Mouse (Mus musculus) intestine, postnatal 0 days (tissue): ENCODE results near the gene Kcnmb3. TPM values are rescaled to one million over a fixed set of nuclear protein-coding genes. Genes with fewer than 3 reads are reported as not detected.
"Not testable (repeated sequence)": the region's sequence is repeated elsewhere in the genome, so short reads cannot be mapped to it uniquely, and the experiment has no call there.

ENCODE experiments used
- ATAC-seq: fragments of 200-750 bp; cut with Nextera tagmentation; 2 replicates; pipeline ENCODE4 v1.8.0; 2017; ENCODE audit warnings: mild to moderate bottlenecking, moderate TSS enrichment, moderate library complexity
- H3K27ac ChIP-seq: fragments of 300-500 bp; sonication (generic); 2 replicates; pipeline ENCODE4 v1.5.1; 2014; ENCODE audit warnings: mild to moderate bottlenecking, low read depth, low read length, moderate library complexity
- H3K27me3 ChIP-seq: fragments of 300-500 bp; sonication (generic); replicated peaks from 2 replicates; pipeline ENCODE4 v1.6.1; 2014; ENCODE audit warnings: low read length, mixed read lengths; ENCODE audit not compliant: control insufficient read depth, insufficient read depth
- H3K36me3 ChIP-seq: fragments of 300-500 bp; sonication (generic); 2 replicates; pipeline ENCODE4 v1.6.1; 2014; ENCODE audit warnings: mild to moderate bottlenecking, moderate library complexity; ENCODE audit not compliant: control insufficient read depth, insufficient read depth
- H3K4me1 ChIP-seq: fragments of 300-500 bp; sonication (generic); replicated peaks from 2 replicates; pipeline ENCODE4 v1.6.1; 2014; ENCODE audit warnings: antibody characterized with exemption, low read length, mixed read lengths; ENCODE audit not compliant: control insufficient read depth, insufficient read depth
- H3K4me2 ChIP-seq: fragments of 300-500 bp; sonication (generic); replicated peaks from 2 replicates; pipeline ENCODE4 v1.6.1; 2014; ENCODE audit warnings: low read depth, mild to moderate bottlenecking, moderate library complexity
- H3K4me3 ChIP-seq: fragments of 300-500 bp; sonication (generic); 2 replicates; pipeline ENCODE4 v1.5.1; 2014; ENCODE audit warnings: low read depth, low read length
- H3K9ac ChIP-seq: fragments of 300-500 bp; sonication (generic); 2 replicates; pipeline ENCODE4 v1.6.1; 2014; ENCODE audit warnings: mild to moderate bottlenecking, low read depth, low read length
- H3K9me3 ChIP-seq: fragments of 300-500 bp; sonication (generic); 2 replicates; pipeline ENCODE4 v1.6.1; 2016; ENCODE audit warnings: mixed run types; ENCODE audit not compliant: control insufficient read depth
- CTCF ChIP-seq: sonication (generic); IDR thresholded peaks from 2 replicates; pipeline ENCODE4 v1.5.1; 2016; ENCODE audit warnings: low read depth, mild to moderate bottlenecking, control low read depth, antibody characterized with exemption, moderate library complexity
- WGBS: fragments of 180-500 bp; shearing (Covaris S2); extraction: QIAGEN DNeasy Blood & Tissue Kit; methylation state at CpG from one replicate; pipeline ENCODE4 v1.1.7; 2014; 5-methylcytosine and 5-hydroxymethylcytosine counted together
- polyA plus RNA-seq: library from polyadenylated mRNA; unstranded; fragments of >200 nt; fragmentation: Nextera tagmentation; extraction: Ambion mirVana; gene quantifications from 2 replicates; pipeline ENCODE4 v1.2.1, GENCODE M21; 2015

The Kcnmb3 gene
- polyA plus RNA-seq, 1 experiment from 2014 or later, result 0.07 TPM

DNA sequence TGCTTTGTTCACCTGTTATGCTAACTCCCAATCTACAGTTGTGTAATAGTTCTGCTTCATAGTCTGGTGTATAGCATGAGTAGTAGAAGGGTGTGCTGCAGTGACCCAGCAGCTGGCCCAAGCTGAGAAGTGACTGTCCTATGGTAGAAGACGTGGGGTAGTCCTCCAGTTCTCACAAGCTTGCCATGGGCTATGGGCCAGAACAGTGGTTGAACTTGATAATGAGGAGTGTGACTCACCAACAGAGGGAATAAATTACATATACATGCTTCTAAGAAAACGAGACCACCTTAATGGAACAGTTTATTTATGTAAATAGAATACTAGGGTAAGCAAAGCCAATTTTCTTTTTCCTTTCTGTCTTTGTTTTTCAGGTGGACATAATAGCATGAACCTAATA lies 61.6 kb downstream of the Kcnmb3 start:
- no peaks in the 10 kb centered on the region for H3K4me1 ChIP-seq
- H3K27me3 ChIP-seq, result no peaks in the 10 kb centered on the region
- no peak for TF ChIP-seq CTCF
- WGBS, result 62% methylated on average over 2 of the region's 2 CpGs
- peaks cover 5% of the 10 kb centered on the region; the same call in 1 of the 2 replicates for H3K36me3 ChIP-seq
- no peak overlapping the region for H3K27ac ChIP-seq
- no peak overlapping the region for H3K4me2 ChIP-seq
- no peak overlapping the region for H3K9ac ChIP-seq
- no peak overlapping the region for H3K4me3 ChIP-seq
- ATAC-seq, result no peak
- no peaks in the 10 kb centered on the region for H3K9me3 ChIP-seq

DNA sequence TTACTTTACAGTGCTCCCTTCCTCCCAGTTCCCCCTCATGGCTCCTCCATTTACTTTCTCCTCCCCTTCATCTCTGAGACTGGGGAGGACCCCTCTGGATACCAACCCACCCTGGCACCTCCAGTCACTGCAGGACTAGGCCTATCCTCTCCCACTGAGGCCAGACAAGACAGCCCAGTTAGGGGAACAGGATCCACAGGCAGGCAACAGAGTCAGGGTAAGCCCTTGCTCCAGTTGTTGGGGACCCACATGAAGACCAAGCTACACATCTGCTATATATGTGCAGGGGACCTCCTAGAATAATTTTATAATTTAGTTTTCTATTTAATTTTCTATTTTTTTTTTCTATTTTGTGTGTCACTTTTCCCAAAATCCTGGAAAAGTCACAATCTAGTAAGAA lies 62.7 kb downstream of the Kcnmb3 start:
- not testable (repeated sequence) for H3K27me3 ChIP-seq, H3K9ac ChIP-seq, H3K27ac ChIP-seq, H3K4me2 ChIP-seq, ATAC-seq, H3K4me3 ChIP-seq, H3K36me3 ChIP-seq, H3K4me1 ChIP-seq, H3K9me3 ChIP-seq

DNA sequence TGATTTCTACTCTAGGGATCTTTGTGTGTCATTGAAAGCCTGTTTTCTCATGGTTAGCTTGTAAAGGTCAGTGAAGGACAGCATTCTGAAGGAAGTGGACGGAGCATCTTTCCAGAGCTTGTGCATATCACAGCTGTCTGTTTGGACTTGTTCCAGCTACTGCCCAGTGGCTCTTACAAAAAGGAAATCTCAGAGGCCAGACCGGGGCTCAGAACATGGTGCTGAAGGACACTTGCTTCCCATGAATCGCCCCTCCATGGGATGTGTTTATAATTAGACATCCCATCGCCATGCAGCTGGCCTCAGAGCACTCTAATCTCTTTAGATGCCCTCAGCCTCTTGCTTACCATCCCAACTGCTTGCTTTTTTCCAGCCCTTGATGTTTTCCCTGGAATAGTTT lies 63.1 kb downstream of the Kcnmb3 start:
- Histone ChIP-seq H3K4me1 (no peaks in the 10 kb centered on the region), H3K27ac (no peak overlapping the region), H3K4me2 (no peak overlapping the region), H3K27me3 (no peaks in the 10 kb centered on the region), H3K9me3 (no peaks in the 10 kb centered on the region), H3K36me3 (peaks cover 4% of the 10 kb centered on the region; the same call in 1 of the 2 replicates), H3K4me3 (no peak overlapping the region), H3K9ac (no peak overlapping the region)
- no peak for ATAC-seq
- 59% methylated on average over 4 of the region's 4 CpGs for WGBS
- TF ChIP-seq CTCF, result no peak

DNA sequence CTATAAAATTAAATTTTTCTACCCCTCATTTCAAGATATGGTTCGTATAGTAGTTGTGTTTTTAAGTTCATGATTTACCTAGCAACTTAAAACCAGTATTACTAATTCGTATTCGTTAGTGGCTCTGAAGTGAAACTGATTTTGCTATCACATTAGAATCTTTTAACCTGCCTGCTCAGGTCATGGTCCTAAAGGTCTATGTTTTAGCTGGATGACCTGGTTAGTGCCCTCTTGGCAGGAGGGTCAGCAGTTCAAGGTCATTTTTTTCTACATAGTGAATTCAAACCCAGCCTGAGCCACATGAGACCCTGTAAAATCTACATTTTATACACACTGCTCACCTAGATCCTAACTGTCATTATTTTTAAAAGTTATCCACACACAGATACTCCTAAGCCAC lies 63.7 kb downstream of the Kcnmb3 start:
- 87% methylated on average over 3 of the region's 3 CpGs for WGBS
- no peak for ATAC-seq
- no peak overlapping the region for H3K27ac ChIP-seq

DNA sequence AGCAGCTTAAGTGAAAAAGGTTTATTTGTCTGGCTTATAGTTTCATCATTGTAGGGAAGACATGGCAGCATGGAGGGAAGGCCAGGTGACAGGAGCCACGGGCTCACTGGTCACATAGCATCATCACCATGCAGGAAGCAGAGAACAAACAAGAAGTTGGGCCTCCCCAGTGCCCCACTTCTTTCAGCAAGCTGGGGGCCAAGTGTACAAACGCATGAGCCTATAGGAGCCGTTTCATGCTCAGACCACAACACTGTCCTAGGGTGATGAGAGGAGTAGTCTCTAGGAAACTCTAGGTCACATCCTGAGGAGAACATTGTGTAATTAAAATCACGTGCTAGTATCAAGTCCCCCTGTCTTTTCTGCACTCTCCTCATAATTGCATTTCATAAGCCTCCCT lies 64.3 kb downstream of the Kcnmb3 start:
- Histone ChIP-seq H3K9ac (no peak overlapping the region), H3K9me3 (no peaks in the 10 kb centered on the region), H3K4me3 (no peak overlapping the region), H3K36me3 (no peaks in the 10 kb centered on the region), H3K4me2 (no peak overlapping the region), H3K27ac (no peak overlapping the region), H3K4me1 (no peaks in the 10 kb centered on the region), H3K27me3 (no peaks in the 10 kb centered on the region)
- TF ChIP-seq CTCF, result no peak
- no peak for ATAC-seq
- whole genome bisulfite sequencing, result 66% methylated on average over 4 of the region's 4 CpGs

More for the DNA sequence above, 63.7 kb downstream of the Kcnmb3 start:
- H3K4me1 ChIP-seq, result no peaks in the 10 kb centered on the region
- H3K4me2 ChIP-seq, result no peak overlapping the region
- H3K4me3 ChIP-seq, result no peak overlapping the region
- no peaks in the 10 kb centered on the region for H3K27me3 ChIP-seq
- H3K9ac ChIP-seq, result no peak overlapping the region
- TF ChIP-seq CTCF, result no peak
- no peaks in the 10 kb centered on the region for H3K9me3 ChIP-seq
- no peaks in the 10 kb centered on the region for H3K36me3 ChIP-seq

Other genes starting within 250 kb of the Kcnmb3 start
- gene Zmat3, start 126.2 kb downstream of the Kcnmb3 start, polyA plus RNA-seq, result 2.8 and 3.1 TPM in 2 replicates
- gene Pik3ca, start 94.6 kb downstream of the Kcnmb3 start, polyA plus RNA-seq, result 5.9 and 7.0 TPM in 2 replicates
- gene Zfp639, start 18.0 kb upstream of the Kcnmb3 start, polyA plus RNA-seq, result 18.8 and 19.1 TPM in 2 replicates
- gene Mfn1, start 37.2 kb upstream of the Kcnmb3 start, polyA plus RNA-seq, result 20.1 and 20.2 TPM in 2 replicates
- 31.5 and 31.8 TPM in 2 replicates for gene Gnb4, start 124.4 kb upstream of the Kcnmb3 start, polyA plus RNA-seq
- 47.9 and 49.2 TPM in 2 replicates for gene Actl6a, start 214.1 kb upstream of the Kcnmb3 start, polyA plus RNA-seq
- 388 and 406 TPM in 2 replicates for gene Ndufb5, start 244.8 kb upstream of the Kcnmb3 start, polyA plus RNA-seq
- gene Mrpl47, start 245.4 kb upstream of the Kcnmb3 start, polyA plus RNA-seq, result 27.4 and 31.0 TPM in 2 replicates